Mouse (Mus musculus) cerebellum, adult 18-20 months (tissue): Measurements from ENCODE around the gene Rdh16f1.
"Not testable (repeated sequence)": the region's sequence is repeated elsewhere in the genome, so short reads cannot be mapped to it uniquely, and the experiment has no call there.

Experiments
- DNase-seq, 2 experiments: peaks; one replicate each; pipeline ENCODE4 v3.0.0; 2021

The Rdh16f1 gene

DNA sequence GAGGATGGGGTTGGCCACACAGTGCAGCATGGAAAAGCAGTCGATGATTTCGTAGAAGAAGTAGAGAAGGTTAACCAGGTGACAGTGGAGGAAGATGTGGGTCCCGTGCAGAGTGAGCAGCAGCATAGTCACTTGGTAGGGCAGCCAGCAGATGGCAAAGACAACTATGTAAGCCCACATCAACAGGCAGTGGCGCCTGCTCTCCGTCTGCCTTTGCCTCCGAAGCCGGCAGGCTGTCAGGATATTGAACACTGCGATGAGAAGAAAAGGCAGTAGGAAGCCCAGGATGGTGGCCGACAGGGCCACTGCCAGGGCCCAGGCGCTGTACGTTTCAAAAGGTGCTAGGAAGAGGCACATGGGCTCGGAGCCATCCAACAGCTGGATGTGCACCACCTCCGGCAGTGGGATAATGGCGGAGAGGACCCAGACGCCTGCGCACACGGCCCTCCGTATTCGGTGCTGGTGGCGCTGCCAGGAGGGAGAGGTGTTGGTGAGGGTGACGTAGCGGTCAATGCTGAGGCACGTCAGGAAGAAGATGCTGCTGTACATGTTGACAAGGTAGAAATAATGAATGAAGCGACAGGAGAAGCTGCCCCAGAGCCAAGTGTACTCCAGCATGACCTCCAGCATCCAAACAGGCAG is 9.3 kb upstream of the Rdh16f1 start:
- DNase-seq: peak in 1 of 2 experiments; percentile 23

- DNase-seq: no peak
Observed at GRCm38 (mm10) chr10:127751548-127751947, 8.0 kb upstream of the Rdh16f1 start, which contains the start of gene Gpr182. TSS of gene Gpr182 (minus strand) at chr10:127751732.

DNA sequence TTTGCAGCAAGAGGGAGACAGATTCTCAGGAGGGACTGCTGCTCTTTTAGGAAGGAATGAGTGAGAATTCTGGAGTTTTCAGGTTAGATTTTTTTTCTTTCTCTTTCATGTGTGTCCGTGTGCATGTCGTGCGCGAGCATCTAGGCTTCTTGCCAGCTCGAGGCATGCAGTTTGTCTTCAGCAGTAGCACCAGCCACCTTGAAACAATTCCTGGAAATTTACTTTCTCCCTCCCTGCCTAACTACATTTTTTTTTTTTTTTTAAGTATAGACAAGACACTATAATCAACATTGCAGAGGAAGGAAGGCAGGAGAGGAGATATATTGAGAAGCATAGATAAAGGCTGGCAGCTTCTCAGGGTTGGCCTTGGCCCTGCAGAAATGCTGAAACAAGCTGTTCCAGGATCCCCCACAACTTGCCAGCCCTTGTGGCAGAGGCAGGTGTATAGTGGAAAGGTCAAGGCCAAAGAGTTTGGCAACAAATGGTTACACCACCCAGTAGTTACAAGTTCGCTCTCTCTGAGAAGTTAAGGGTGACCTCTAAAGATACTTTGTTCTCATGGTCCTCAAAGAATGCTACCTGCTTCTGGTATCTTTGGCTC is 4.9 kb upstream of the Rdh16f1 start:
- DNase-seq: no peak

- no peak for DNase-seq
Observed at GRCm38 (mm10) chr10:127755246-127755645, 4.3 kb upstream of the Rdh16f1 start.

- DNase-seq: no peak
Observed at GRCm38 (mm10) chr10:127755770-127756468, 3.7 kb upstream of the Rdh16f1 start.

DNA sequence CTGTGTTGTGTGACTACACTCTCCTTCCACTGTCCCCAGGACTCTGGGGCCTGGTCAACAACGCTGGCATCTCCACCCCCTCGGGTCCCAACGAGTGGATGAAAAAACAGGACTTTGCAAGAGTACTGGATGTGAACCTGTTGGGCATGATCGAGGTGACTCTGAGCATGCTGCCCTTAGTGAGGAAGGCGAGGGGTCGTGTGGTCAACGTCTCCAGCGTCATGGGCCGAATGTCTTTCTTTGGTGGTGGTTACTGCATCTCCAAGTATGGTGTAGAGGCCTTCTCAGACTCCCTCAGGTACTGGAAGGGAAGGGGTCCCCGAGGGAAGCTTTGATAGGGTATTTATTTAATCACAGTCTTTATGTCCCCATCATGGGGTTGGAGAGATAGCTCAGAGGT is 3.3 kb downstream of the Rdh16f1 start:
- not testable (repeated sequence) for DNase-seq

DNA sequence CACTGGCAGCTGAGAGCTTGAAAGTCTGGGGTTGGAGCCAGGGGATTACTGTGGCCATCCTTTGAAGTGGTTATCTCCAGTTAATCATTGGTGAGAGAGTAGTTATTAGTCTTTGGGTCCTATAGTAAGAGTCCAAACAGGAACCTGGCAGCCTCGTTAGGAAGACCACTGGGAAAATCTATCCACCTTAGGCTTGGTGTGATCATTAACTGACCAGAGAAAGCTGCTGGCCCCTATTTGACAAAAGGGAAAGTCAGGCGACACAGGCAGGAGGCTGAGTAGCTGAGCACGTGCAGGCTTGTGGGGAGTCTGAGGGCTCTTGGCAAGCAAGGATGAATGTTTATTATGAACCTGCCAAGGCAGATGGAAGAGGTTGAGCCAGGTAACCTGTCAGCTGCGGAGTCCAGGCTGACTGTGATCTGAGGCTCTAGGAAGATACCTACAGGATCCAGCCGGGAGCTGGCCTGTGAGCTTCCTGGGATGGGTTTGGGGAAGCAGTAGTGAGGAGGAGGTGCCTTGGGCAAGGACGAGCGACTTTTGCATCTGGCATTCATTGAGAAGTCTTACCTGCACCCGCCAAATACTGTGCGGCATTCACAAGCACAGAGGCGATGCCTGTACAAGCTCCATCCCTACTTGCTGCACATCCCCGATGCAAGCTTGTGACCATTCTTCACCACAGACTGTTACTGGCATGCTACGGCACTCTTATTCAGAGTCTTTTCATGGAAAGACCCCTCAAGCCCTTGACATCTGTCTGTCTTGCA is 4.5 kb downstream of the Rdh16f1 start:
- peak; percentile 30 to 35 for DNase-seq

DNA sequence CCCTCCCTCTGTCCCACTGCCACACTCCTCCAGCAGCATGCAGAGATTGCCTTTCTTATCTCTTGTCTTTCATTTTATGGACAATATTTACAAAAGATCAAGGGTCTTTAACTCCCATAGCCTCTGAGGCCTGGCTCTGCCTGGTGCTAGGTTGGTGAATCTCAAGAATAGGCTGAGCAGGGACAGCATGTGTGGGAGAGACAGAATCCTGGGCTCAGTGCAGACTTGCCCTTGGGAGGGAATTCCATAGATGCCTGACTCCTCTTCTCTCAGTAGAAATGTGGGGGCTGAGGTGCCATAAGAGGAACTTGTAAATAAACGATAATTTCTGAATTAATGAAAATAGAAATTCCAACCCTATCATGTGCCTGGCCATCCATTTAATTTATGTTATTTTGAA is 7.0 kb downstream of the Rdh16f1 start:
- DNase-seq: no peak

- no peak for DNase-seq
Observed at GRCm38 (mm10) chr10:127776011-127776410, 16.4 kb downstream of the Rdh16f1 start, which contains the start of gene Rdh9. TSS of gene Rdh9 (plus strand) at chr10:127776386.

GRCm38 (mm10) chr10:127782321-127782720 is 22.7 kb downstream of the Rdh16f1 start:
- DNase-seq: not testable (repeated sequence)

DNA sequence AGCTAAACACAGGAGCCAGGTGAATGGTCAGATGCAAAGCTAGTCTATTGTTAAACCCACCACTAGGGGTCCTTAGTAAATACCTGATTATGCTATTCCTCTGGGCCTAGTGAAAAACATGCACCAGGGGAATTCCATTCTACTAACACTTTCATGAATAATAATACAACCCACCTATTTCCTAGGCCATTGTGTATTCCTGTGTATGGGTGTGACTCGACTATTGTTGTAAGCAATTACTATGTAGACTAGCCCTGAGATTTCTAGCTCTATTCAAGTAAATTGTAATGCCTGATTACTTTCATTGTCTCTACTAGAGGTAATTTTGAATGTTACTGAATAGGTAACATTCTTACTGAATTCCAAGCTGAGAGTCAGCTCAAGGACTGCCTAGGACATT is 25.8 kb downstream of the Rdh16f1 start:
- DNase-seq: not testable (repeated sequence)

GRCm38 (mm10) chr10:127799295-127799694 is 39.7 kb downstream of the Rdh16f1 start:
- no peak for DNase-seq

GRCm38 (mm10) chr10:127800891-127801290 is 41.3 kb downstream of the Rdh16f1 start, which contains the start of gene Rdh16:
TSS of gene Rdh16 (plus strand) at chr10:127801152.
- DNase-seq: no peak

GRCm38 (mm10) chr10:127801612-127802011 is 42.0 kb downstream of the Rdh16f1 start:
- no peak for DNase-seq

- DNase-seq: no peak
Observed at GRCm38 (mm10) chr10:127802236-127802635, 42.6 kb downstream of the Rdh16f1 start.

DNA sequence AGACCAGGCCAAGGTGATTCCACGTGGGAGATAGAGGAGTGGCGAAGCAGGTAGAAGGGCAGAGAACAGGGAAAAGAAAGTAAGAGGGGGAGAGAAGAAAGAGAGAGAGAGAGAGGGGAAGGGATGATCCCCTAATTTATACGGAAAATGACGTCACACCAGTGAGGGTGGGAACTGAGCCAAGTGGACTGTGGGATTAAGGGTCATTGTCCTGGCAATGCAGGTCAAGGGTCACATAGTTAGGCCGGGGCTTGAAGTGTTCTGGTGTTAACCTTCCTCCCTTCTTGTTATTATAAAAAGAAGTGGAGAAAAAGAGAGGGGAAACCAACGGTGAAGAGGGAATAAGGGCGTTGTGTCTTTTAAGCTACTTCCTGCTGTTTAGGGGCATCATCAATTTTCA is 44.8 kb downstream of the Rdh16f1 start:
- no peak for DNase-seq

DNA sequence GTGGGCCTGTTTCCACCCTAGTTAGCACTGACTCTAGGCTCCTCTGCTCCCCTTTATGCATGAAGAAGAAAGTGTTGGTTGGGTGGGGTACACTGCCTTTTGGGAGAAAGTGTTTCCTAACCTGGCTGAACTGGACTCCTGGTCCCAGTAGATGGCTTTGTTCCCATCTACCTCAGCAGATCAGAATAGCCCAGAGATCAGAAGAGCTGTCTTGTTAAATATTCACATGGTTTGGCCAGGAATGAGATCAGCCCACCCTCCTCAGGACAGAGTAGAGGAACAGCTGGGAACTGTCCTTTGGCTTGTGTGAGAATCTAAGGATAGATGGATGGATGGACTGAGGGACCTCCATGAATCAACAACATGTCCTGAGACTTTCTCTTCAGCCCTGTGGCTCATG is 56.3 kb downstream of the Rdh16f1 start:
- no peak for DNase-seq

DNA sequence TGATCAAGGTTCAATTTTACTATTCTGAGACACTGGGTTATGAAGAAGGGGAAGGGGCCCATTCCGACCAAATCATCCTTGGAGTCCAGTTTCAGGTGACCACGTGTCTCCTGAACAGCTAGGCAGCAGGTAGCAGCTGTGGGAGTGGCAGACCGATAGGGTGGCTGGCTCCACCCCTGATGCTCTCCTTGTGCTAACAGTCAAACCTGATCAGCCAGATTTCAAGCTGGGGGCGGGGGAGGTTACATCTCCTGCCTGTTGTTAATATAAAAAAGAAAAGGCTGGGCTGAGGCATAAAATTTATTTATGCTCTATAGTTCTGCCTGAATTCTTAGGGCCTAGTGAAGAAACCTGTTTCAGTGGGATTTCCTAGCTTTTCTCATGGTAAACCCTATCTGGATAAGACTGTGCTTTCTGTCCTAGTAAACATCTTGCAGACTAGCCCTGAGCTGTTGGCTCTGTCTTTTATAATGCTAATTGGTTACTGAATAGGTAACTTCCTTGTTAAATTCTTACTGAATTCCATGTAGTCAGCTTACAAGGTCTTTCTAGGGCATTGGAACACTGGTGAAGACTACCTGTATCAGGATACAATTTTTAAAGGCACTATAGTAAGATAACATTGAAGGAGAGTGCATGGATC is 57.8 kb downstream of the Rdh16f1 start:
- DNase-seq: not testable (repeated sequence)

DNA sequence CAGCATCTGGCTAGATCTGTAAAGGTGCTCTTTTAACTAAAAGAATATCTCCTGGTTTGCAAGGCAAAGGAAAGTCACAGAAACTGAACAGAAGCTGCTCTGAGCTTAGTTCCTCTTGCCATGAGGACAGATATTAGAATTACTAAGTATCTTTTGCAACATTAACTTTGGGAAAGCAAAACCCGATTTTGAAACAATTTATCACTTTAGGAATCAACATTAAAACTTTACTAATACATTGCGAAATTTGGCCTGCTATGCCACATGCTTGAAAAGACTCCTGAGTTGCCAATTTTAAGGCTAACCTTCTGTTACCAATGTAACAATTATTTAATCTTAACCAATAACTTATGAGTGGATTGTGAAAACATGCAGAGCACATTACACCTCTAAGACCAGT is 62.2 kb downstream of the Rdh16f1 start:
- not testable (repeated sequence) for DNase-seq

DNA sequence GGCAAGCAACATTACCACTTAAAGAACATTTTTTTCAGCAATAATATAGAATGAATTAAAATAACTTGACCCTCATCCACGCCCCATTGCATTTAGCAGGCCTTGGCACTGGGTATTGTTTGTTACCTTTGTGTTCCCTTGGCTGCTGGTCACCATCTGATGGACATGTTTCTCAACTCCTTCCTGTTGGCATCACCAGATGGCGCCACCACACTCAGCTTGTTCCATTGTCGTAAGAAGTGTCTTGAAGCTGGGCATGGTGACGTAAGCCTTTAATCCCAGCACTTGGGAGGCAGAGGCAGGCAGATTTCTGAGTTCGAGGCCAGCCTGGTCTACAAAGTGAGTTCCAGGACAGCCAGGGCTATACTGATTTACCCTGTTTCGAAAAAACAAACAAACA is 65.8 kb downstream of the Rdh16f1 start:
- peak in 1 of 2 experiments; percentile 5 for DNase-seq

GRCm38 (mm10) chr10:127829121-127829520 is 69.5 kb downstream of the Rdh16f1 start:
- DNase-seq: peak; percentile 4 to 7

GRCm38 (mm10) chr10:127834186-127834585 is 74.6 kb downstream of the Rdh16f1 start:
- not testable (repeated sequence) for DNase-seq

DNA sequence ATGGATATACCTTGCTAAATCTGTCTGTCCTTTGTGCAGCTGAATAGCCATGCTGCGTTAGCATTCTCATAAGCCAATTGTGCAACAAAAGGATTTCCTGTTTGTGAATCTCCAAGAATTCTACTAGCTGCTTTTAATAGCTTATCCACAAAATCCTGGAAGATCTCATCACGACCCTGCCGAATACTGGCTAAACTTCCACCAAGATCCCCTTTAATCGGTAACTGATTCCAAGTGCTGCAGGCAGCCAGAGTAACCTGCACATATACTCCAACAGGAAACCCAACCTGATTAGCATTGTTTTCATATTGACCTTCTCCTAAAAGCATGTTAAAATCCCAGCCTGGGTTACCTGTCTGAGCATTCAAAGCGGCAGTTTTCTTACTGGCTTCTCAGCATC is 75.7 kb downstream of the Rdh16f1 start:
- no peak for DNase-seq
